Comparison of ENCODE assay signal across 26 mouse cellular contexts in genomic region chr1:153291416-153291815, GRCm38 (mm10). TPM values are rescaled to one million over a fixed set of nuclear protein-coding genes. Genes with fewer than 3 reads are reported as not detected.
A peak's percentile ranks its signal among the peaks of the same experiment; 100 is the strongest.
DNase-seq lines count a peak whose midpoint lies in the region; ATAC-seq and TF ChIP-seq lines count a peak whose summit lies in the region.
"Had no signal": no experiment of that assay in that cellular context is flagged by ENCODE, and none has a peak within 500 bp of the region (broad histone marks: within the 10 kb centered on the region; RNA-seq: fewer than 3 reads in every experiment).

No protein-coding gene starts in this region.

- H3K4me2 ChIP-seq in heart, embryonic 14.5 days (ENCODE audit: low read length), result peak overlapping the region; percentile 45
- H3K4me2 ChIP-seq: intestine, embryonic 15.5 days; neural tube, embryonic 15.5 days; stomach, embryonic 15.5 days had no signal

- peaks cover 14% of the 10 kb centered on the region for H3K36me3 ChIP-seq in heart, adult 2 months (ENCODE audit: control insufficient read depth, insufficient read depth, low read length)
- H3K36me3 ChIP-seq in heart, embryonic 14.5 days (ENCODE audit: control insufficient read depth, insufficient read depth, low read length), result peaks cover 4% of the 10 kb centered on the region; the same call in 1 of the 2 replicates
- H3K36me3 ChIP-seq in MEL (ENCODE audit: control insufficient read depth in 1 of 2, insufficient read depth in 2 of 2, low read length in 2 of 2), result peaks cover 0 to 8% of the 10 kb centered on the region in 2 experiments; a peak in 2 of 4 replicates
- H3K36me3 ChIP-seq: intestine, embryonic 15.5 days; neural tube, embryonic 15.5 days; stomach, embryonic 15.5 days had no signal

- no peak overlapping the region for H3K4me3 ChIP-seq in heart, adult 2 months
- no peak overlapping the region for H3K4me3 ChIP-seq in heart, embryonic 14.5 days (ENCODE audit: control insufficient read depth in 1 of 2, insufficient read depth in 1 of 2, low read depth in 1 of 2, low read length in 2 of 2)
- H3K4me3 ChIP-seq in MEL (ENCODE audit: control insufficient read depth in 1 of 2, insufficient read depth in 1 of 2, low read depth in 2 of 2, low read length in 2 of 2), result no peak overlapping the region
- H3K4me3 ChIP-seq: intestine, embryonic 15.5 days; neural tube, embryonic 15.5 days; stomach, embryonic 15.5 days had no signal

- no peak for TF ChIP-seq CTCF in heart, adult 2 months (IDR thresholded peaks at IDR 0.05)
- TF ChIP-seq CTCF in MEL (IDR thresholded peaks at IDR 0.05 in 2 of 3, conservative IDR thresholded peaks at IDR 0.05 in 1 of 3; ENCODE audit: control insufficient read depth in 1 of 3, insufficient read depth in 1 of 3, low read depth in 2 of 3, low read length in 3 of 3, poor library complexity in 1 of 3, severe bottlenecking in 1 of 3), result no peak

- TF ChIP-seq EP300 in heart, adult 2 months (IDR thresholded peaks at IDR 0.05; ENCODE audit: insufficient read depth, low read depth, low read length), result no peak
- no peak for TF ChIP-seq EP300 in MEL (IDR thresholded peaks at IDR 0.05; ENCODE audit: low read depth in 1 of 2, low read length in 2 of 2)

- no peak overlapping the region for H3K9ac ChIP-seq in heart, adult 2 months (ENCODE audit: low read depth, low read length)
- peak overlapping the region; percentile 52; the same call in 1 of the 2 replicates for H3K9ac ChIP-seq in heart, embryonic 14.5 days (ENCODE audit: low read length)
- no peak overlapping the region for H3K9ac ChIP-seq in MEL (ENCODE audit: control insufficient read depth, low read depth, low read length, poor library complexity, severe bottlenecking)
- H3K9ac ChIP-seq: intestine, embryonic 15.5 days; liver, embryonic 14.5 days; neural tube, embryonic 15.5 days; stomach, embryonic 15.5 days had no signal

- TF ChIP-seq RAD21 in MEL (IDR thresholded peaks at IDR 0.05; ENCODE audit: low read depth, low read length), result no peak

- peaks cover 28% of the 10 kb centered on the region for H3K4me1 ChIP-seq in heart, adult 2 months (ENCODE audit: control insufficient read depth, insufficient read depth, low read length)
- H3K4me1 ChIP-seq in heart, embryonic 14.5 days (ENCODE audit: control insufficient read depth in 2 of 2, insufficient read depth in 2 of 2, low read length in 2 of 2), result peaks cover 24 to 65% of the 10 kb centered on the region in 2 experiments
- H3K4me1 ChIP-seq in MEL (ENCODE audit: control insufficient read depth in 1 of 2, insufficient read depth in 2 of 2, low read length in 2 of 2), result peaks cover 6 to 11% of the 10 kb centered on the region in 2 experiments

- H3K27ac ChIP-seq in heart, adult 2 months, result peak overlapping the region; percentile 81
- peak overlapping the region in 1 of 2 experiments; percentile 85; a peak in 3 of 4 replicates for H3K27ac ChIP-seq in heart, embryonic 14.5 days (replicated peaks in 1 of 2; ENCODE audit: control insufficient read depth in 1 of 2, insufficient read depth in 1 of 2, low read depth in 2 of 2, low read length in 2 of 2)
- no peak overlapping the region for H3K27ac ChIP-seq in MEL (ENCODE audit: control insufficient read depth, low read depth, low read length)
- H3K27ac ChIP-seq: intestine, embryonic 15.5 days; liver, embryonic 14.5 days; macrophage; neural tube, embryonic 15.5 days; stomach, embryonic 15.5 days had no signal

- no peaks in the 10 kb centered on the region for H3K9me3 ChIP-seq in heart, embryonic 14.5 days (ENCODE audit: control insufficient read depth, low read length)
- no peaks in the 10 kb centered on the region for H3K9me3 ChIP-seq in MEL (replicated peaks; ENCODE audit: insufficient read depth, low read length)
- H3K9me3 ChIP-seq: intestine, embryonic 15.5 days; neural tube, embryonic 15.5 days; stomach, embryonic 15.5 days had no signal

- no peak for DNase-seq in heart, adult 2 months
- DNase-seq in heart, adult 8-10 months (ENCODE audit: low spot score), result no peak
- no peak for DNase-seq in heart, postnatal 14 days
- DNase-seq in 416B (ENCODE audit: low read depth) (peak; percentile 67), MEL (ENCODE audit: low read depth, low spot score) (peak; percentile 28)
- DNase-seq in thymus, postnatal 0 days (ENCODE audit: low spot score), result no peak
- DNase-seq in right cerebral cortex, postnatal 25 days, result no peak
- DNase-seq: adrenal gland, adult 8-10 months; cerebellum, adult 2 months; cerebellum, postnatal 14 days; liver; lung, adult 2 months; lung, postnatal 10 days; midbrain, embryonic 14.5 days; retina, postnatal 1 day; right cerebral cortex, postnatal 14 days; thymus, postnatal 14 days had no signal

- H3K27me3 ChIP-seq in heart, adult 2 months (ENCODE audit: control insufficient read depth, insufficient read depth, low read length), result no peaks in the 10 kb centered on the region
- H3K27me3 ChIP-seq in heart, embryonic 14.5 days (ENCODE audit: control insufficient read depth, insufficient read depth, low read length), result no peaks in the 10 kb centered on the region
- H3K27me3 ChIP-seq in MEL (ENCODE audit: control insufficient read depth in 1 of 2, insufficient read depth in 2 of 2, low read length in 2 of 2), result no peaks in the 10 kb centered on the region
- H3K27me3 ChIP-seq: CH12.LX; intestine, embryonic 15.5 days; neural tube, embryonic 15.5 days; stomach, embryonic 15.5 days had no signal

- no peak for TF ChIP-seq POLR2A in heart, adult 2 months (IDR thresholded peaks at IDR 0.05; ENCODE audit: insufficient read depth, low read depth, low read length)
- TF ChIP-seq POLR2A in MEL (IDR thresholded peaks at IDR 0.05; ENCODE audit: control insufficient read depth in 1 of 2, insufficient read depth in 1 of 2, low read depth in 1 of 2, low read length in 2 of 2, poor library complexity in 1 of 2), result no peak

- WGBS in heart, adult 2 months, result 22% methylated on average over 4 of the region's 4 CpGs
- WGBS in heart, embryonic 14.5 days, result 51% methylated on average over 4 of the region's 4 CpGs

- peaks cover 13% of the 10 kb centered on the region for H3K79me2 ChIP-seq in heart, adult 2 months (replicated peaks; ENCODE audit: control insufficient read depth, insufficient read depth, low read length)
- H3K79me2 ChIP-seq in MEL (ENCODE audit: control insufficient read depth, insufficient read depth, low read length, poor library complexity), result peaks cover 1% of the 10 kb centered on the region; the same call in 1 of the 2 replicates

- intact Hi-C loops in heart, adult 2 months (cut with DNase I), result no loop called here
- intact Hi-C loops in heart, postnatal 14 days (cut with DNase I), result no loop called here

- no peak for ATAC-seq in heart, embryonic 14.5 days (ENCODE audit: insufficient number of reproducible peaks, insufficient read depth, low FRiP score, low read depth)
- ATAC-seq: forebrain, embryonic 14.5 days; hindbrain, embryonic 16.5 days; intestine, embryonic 15.5 days had no signal

TF ChIP-seq in MEL, 35 proteins besides CTCF, POLR2A, EP300 and RAD21:
- no peak for TF ChIP-seq MYB (IDR thresholded peaks at IDR 0.05; ENCODE audit: low read depth, low read length)
- no peak for TF ChIP-seq NRF1 (IDR thresholded peaks at IDR 0.05; ENCODE audit: insufficient read depth, low read depth, low read length, poor library complexity, severe bottlenecking)
- TF ChIP-seq UBTF (IDR thresholded peaks at IDR 0.05; ENCODE audit: borderline replicate concordance, insufficient read depth, low read depth, low read length), result no peak
- TF ChIP-seq SIN3A (IDR thresholded peaks at IDR 0.05; ENCODE audit: low read length), result no peak
- TF ChIP-seq HCFC1 (IDR thresholded peaks at IDR 0.05; ENCODE audit: low read depth, low read length), result no peak

RNA-seq across cellular contexts. Expression of gene Lamc1, which starts 41.2 kb away (rescaled TPM):
- 100 to 1,000 TPM; 111 to 116 TPM for total RNA-seq in heart, adult 2 months (2021)
- polyA plus RNA-seq in heart, adult 2 months (2012; rRNA removed), result 103 and 138 TPM in 2 replicates
- total RNA-seq in heart, adult 8-10 months (2022), result 100 to 1,000 TPM in 2 of 4 experiments, 10 to 100 TPM in 2; 83.2 to 109 (median 98.8) TPM
- polyA plus RNA-seq in heart, embryonic 14.5 days (2014; fragmentation: Nextera tagmentation; extraction: Ambion mirVana), result 133 and 138 TPM in 2 replicates
- 100 to 1,000 TPM; 303 to 323 TPM for total RNA-seq in heart, postnatal 14 days (2021)
- total RNA-seq in MEL (2012; rRNA removed), result 13.1 and 15.2 TPM in 2 replicates
- polyA plus RNA-seq in MEL (2012; ENCODE audit: insufficient read depth in 1 of 2, insufficient read length in 2 of 2, low read depth in 1 of 2, low replicate concordance in 2 of 2, missing spikeins in 1 of 2), result 100 to 1,000 TPM in 1 of 2 experiments, 10 to 100 TPM in 1; 32.4 to 174 TPM
- 14.4 and 14.5 TPM in 2 replicates for polyA plus RNA-seq in thymus, postnatal 0 days (2015; fragmentation: Nextera tagmentation; extraction: Ambion mirVana)

Comparison
In these comparisons a context has a peak if more than half of its experiments do, and no peak if none do; other contexts are left out.
1. DNase-seq: peak in 416B (single experiment) and MEL (single experiment); none in heart, adult 2 months (0 of 2), heart, adult 8-10 months (single experiment), heart, postnatal 14 days (0 of 2), thymus, postnatal 0 days (single experiment) and right cerebral cortex, postnatal 25 days (single experiment).